Mouse (Mus musculus) T-helper 2 cell (primary cell): Measurements from ENCODE around the gene Zzef1.

ENCODE experiments used
- in situ Hi-C: fragments of 300-600 bp; cut with MboI, MseI; formaldehyde crosslinking; loops from one replicate; pipeline ENCODE4 v1.15.1; 2025; ENCODE audit warnings: high pct_unique_total_duplicates

The Zzef1 gene

DNA sequence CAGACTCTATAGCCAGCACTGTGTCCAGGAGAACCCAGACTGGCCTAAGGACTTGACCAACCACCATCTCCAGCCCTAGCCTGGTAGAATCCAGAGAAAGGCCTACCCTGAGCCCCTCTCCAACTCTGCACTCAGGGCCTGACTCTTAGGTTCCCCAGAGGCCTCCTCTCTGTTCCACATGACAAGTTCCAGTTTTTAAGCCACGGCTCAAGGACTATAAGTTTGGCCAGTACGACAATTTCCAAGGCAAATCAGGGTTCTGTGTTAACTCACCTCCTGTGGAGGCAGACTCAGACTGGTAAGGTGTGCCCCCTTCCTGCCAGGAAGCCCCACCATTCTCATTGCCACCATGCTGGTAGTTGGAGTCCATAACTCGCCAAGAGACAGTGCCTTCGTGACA lies 158.2 kb downstream of the Zzef1 start:
- in situ Hi-C loops, result no loop called here

DNA sequence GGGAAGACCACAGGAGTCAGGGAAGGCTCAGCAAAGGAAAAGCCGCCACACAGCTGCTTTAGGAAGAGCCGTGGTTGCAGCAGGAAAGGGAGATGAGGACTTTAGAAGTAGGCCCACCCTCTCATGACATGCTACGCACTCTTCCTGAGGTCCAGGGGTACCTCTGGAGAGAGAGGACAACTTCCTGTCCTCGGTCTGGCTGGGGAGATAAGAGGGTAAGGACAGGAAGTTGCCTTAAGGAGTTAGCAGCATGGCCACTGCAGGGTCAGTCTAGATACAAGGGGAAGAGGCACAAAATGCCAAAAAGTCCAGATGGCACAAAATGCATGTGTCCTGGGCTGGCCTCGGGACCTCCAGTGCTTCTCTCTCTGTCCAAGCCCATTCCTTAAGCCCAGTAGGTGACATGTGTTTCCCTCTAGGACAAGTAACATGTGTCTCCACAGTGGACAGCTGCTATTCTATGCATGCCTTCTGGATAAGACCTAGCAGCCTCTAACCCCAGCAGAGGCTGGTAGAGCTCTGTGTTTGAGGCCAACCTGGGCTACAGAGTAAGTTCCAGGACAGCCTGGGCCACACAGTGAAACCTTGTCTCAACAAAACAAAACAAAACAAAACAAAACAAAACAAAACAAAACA lies 159.4 kb downstream of the Zzef1 start:
- in situ Hi-C loops, result no loop called here

DNA sequence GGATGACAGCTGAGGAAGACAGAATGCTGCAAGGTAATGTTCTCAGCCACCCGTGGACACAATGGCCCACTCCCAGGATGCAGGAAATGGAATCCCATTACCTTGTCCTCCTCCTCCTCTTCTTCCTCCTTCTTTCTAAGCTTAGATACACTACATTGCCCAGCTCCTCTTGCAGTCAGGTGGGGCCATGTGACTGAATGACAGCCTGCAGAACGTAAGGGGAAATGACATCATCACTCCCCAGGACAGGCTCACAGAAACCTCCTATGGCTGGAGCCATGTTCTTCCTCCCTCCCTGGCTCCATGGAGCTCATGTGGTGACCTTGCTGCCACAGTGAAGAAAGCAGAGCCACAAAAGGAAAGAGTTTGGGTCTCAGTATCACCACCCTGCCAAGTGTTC lies 161.3 kb downstream of the Zzef1 start:
- in situ Hi-C loops, result no loop called here

DNA sequence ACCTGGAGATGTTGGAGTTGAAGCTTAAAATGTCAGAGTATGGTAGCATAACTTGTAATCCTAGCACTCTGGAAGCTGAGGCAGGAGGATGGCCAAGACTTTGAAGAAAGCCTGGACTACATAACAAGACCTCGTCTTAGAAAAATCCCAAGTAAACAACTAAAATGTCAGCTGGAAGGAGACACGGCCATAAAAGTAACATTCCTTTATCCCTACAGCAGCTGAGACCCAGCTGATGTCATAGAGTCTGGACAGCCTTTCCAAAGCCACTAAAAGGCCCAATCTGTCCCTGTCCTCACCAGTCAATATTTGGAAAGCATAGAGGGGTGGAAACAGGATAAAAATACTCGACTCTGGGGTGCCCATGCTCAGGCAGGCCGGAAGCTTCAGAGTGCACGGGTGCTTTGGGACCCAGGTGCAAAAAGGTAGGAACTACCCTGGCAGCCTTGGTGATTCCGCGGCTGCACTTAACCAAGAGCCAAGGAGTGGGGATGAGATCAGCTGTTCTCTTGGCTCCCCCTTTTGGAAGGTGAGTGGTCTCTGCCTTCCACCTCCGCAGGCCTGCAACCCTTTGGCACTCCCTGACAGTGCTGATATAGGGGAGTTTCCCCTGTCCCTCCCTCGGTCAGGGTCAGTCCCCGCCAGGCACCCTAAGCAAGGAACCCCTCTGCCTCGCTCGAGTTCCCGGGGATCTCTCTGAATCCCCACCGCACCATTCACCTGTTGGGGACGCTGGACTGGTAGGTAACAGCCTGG lies 164.1 kb downstream of the Zzef1 start:
- in situ Hi-C loops, result no loop called here

DNA sequence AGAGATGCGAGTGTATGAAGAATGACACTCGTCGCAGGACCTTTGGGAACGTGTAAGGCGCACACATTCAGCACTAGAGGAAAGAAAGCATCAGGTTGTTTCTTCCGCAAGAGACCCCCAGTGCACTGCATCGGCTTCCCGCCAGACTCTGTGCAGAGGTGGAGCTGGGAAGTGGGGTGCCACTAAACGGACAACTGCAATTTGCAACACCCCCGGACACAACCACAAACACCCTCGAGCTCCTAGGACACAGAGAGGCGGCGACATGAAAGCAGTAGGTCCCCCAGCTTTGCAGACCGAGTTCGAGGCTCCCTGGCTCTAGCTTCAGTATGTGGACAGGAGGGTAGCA lies 164.7 kb downstream of the Zzef1 start:
- in situ Hi-C loops, result no loop called here

DNA sequence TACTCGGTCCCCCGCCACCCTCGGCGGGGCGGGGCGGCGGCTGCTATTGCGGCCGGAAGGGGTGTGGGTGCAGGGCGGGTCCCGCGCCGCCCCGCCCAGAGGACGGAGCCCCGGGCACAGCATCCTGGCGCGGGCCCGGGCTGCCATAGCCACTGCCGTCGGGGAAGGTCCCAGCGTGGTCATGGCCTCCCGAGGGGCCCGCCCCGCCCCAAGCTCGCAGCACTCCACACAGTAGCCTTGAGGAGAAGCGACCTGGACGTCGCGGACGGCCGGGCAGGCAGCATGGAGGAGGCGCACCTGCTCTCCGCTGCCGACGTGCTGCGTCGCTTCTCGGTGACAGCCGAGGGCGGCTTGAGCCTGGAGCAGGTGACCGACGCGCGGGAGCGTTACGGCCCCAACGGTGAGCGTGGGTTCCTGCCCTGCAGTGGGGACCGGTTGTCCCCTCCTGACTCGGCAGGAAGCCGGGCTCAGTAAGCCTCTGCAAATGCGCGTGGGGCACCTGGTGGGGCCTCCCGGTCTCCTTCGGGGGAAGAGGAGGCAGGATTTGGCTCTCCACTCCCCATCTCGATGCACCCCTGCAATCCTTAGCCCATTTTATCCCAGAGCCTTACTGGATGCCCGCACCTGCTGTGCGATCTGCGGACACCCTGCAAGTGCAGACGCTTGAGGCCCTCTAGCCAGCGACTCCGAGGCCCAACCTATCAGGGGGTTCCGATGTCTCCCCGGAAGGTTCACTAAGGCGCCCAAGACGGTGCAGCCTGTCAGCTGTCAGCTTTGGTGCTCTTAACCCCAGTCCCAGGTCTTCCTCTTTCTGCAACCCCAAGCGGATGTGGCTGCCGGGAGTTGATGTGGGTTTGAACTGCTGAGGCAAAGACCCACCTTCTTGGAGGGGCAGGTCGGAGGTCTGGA lies 165.3 kb downstream of the Zzef1 start, which contains the start of gene Atp2a3:
Gene Atp2a3 (plus strand): TSS at position 98 of the 909 bp plus-strand sequence.
- in situ Hi-C loops, result no loop called here

DNA sequence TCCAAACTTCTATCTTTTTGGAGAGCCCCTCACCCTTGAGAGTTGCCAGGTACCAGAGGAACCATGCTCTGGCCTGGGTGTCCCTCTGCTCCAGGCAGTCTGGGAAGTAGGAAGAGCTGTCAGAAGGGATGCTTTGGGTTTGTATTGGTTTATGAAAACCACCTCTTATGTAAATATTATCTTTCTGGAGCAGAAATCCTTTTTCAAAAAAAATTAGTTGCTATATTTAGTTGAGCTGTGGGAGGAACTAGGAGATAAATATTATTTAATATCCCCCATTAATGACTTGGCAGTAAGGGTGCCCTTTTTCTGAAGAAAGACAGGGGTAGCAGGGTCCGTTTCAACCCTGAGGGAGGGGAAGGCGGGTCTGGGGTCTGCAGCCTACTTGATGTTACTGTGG lies 166.4 kb downstream of the Zzef1 start:
- in situ Hi-C loops, result no loop called here

DNA sequence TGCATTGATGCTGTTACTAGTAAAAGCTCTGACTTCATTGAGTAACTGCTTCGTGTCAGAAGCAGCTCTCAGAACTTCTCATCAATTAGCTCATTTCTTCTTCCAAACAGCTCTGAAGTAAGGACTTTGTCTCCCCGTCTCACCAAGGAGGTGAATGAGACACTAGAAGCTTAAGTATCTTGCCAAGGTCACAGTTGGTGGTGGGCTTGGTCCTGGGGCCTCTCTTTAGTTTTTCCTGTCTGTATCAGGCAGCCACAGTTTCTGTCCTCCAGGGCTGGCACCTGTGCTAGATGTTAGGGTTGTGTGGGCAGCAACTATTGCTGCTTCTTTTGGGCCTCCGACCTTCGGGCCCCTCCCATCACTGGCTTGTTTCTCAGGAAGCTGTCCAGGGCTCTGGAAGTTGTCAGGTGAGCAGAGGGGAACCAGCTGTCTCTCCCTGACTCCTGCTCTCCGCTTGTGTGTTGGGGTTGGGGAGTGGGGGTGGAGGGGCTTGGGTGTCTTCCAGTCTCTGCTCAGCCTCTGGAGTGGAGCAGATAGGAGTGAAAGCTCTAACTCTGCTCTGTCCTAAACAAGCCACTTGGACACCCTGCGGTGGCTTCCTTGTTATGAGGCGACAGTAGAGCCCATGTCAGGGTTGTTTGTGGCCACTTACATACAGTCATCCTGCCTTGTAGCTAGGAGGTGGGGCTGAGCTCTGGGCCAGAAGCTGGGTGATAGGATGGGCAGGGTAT lies 167.2 kb downstream of the Zzef1 start:
- in situ Hi-C loops, result no loop called here

DNA sequence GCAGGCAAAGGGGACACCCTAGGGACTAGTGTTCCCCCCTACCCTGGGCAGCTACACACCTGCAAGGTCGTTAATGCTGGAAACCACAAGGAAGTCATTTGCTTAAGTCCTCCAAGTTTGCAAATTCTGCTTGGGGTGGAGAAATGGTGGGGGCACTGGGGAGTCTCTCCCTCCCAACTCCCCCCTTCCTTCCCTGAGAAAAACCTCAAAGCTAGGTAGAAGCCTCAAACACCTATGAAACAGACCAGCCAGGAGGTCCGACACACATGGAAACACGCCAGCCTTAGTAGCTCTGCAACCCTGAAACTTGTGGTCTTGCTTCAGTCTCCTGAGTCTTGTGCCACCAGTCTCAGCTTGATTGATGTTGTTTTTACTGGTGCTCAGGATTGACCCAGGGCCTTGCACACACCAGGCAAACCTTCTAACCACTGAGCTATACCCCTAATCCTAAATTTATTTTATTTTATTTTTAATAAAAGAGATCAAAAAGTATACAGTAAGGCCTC lies 167.8 kb downstream of the Zzef1 start:
- in situ Hi-C loops, result no loop called here

DNA sequence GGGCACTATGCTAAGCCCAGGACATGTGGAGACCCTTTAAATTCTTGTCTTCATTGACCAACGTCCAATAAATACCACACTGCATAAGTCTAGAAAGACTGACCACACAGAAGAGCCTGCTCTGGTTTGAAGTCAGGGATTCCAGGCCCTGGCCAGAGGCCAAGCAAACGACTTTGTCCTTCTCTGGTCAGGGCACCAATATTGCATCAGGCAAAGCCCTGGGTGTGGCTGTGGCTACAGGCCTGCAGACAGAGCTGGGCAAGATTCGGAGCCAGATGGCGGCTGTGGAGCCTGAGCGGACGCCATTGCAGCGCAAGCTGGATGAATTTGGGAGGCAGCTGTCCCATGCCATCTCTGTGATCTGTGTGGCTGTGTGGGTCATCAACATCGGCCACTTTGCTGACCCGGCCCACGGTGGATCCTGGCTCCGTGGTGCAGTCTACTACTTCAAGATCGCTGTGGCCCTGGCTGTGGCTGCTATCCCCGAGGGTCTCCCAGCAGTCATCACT lies 179.0 kb downstream of the Zzef1 start:
- in situ Hi-C loops, result no loop called here
